Mouse (Mus musculus): ENCODE results near the gene Snx21. TPM values are rescaled to one million over a fixed set of nuclear protein-coding genes. Genes with fewer than 3 reads are reported as not detected.

The Snx21 gene
- polyA plus RNA-seq (2014; fragmentation: Nextera tagmentation; extraction: Ambion mirVana): 24.4 and 29.5 TPM in 2 replicates

DNA sequence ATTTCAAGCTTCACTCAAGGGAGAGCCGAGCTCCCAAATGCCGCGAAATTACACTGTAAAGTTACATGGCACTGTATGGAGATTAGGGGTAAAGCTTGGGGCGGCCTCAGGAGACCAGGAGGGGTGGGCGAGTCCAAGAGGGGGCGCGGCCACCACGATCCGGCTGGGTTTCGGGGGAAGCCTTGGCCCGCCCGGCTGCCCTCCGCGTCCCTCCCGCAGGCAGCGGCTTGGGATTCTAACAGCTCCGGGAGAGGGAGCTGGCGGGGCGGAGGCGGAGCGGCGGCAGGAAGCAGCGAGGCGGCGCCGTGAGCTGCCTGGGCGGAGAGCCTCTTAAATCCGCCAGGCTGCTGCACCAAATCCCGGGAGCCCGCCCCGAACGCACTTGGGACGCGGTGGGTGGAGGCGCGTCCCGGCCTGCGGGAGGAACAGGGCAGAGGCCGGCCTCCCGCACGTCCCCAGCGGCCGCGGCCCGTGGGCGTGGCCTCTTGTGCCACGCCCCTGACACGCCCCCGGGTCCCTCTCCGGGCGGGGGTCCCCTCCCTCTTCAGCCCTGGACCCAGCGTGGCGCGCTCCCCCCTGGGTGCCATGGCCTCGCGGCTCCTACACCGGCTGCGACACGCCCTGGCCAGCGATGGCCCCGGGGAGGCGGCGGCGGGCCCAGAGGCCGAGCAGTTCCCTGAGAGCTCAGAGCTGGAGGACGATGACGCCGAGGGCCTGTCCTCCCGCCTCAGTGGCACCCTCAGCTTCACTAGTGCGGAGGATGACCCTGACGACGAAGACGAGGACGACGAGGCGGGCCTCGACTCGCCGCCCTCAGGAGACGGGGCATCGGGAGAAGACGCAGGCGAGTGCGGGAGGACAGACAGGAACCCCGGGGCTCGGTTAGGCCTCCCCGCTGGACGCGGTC, at the start of gene Snx21:
Gene Snx21, plus strand, starts transcription at position 343 of the 907 bp plus-strand sequence.
- H3K4me1 ChIP-seq (ENCODE audit: control insufficient read depth, insufficient read depth, low read length): peaks cover 8% of the 10 kb centered on the region; the same call in 1 of the 2 replicates
- no peaks in the 10 kb centered on the region for H3K9me3 ChIP-seq (ENCODE audit: control insufficient read depth, low read depth, low read length)
- H3K9ac ChIP-seq (replicated peaks; ENCODE audit: low read depth, low read length): peak within 1 kb of the TSS; percentile 64
- peaks cover 3% of the 10 kb centered on the region; the same call in 1 of the 2 replicates for H3K36me3 ChIP-seq (ENCODE audit: control insufficient read depth, insufficient read depth, low read length)
- peak; percentile 92 for ATAC-seq (ENCODE audit: insufficient number of reproducible peaks, insufficient read depth, low FRiP score, low read depth)
- H3K4me3 ChIP-seq (ENCODE audit: low read depth, low read length): peak within 1 kb of the TSS; percentile 66
- no peaks in the 10 kb centered on the region for H3K27me3 ChIP-seq (ENCODE audit: control insufficient read depth, insufficient read depth, low read length)
- peak within 1 kb of the TSS; percentile 82 for H3K4me2 ChIP-seq (replicated peaks; ENCODE audit: low read depth, low read length)
- under 1% methylated on average over 86 of the region's 89 CpGs for WGBS
- H3K27ac ChIP-seq (ENCODE audit: low read length): peak within 1 kb of the TSS; percentile 86

GRCm38 (mm10) chr2:164737377-164738090, 48.1 kb upstream of the Snx21 start:
- Histone ChIP-seq H3K4me1 (ENCODE audit: control insufficient read depth, insufficient read depth, low read length) (no peaks in the 10 kb centered on the region), H3K9ac (replicated peaks; ENCODE audit: low read depth, low read length) (0 out of 2 replicates have a peak overlapping the region, but pooled peaks have one; percentile 3), H3K9me3 (ENCODE audit: control insufficient read depth, low read depth, low read length) (no peaks in the 10 kb centered on the region), H3K27ac (ENCODE audit: low read length) (no peak overlapping the region; the same call in 1 of the 2 replicates), H3K4me3 (ENCODE audit: low read depth, low read length) (no peak overlapping the region), H3K4me2 (replicated peaks; ENCODE audit: low read depth, low read length) (no peak overlapping the region), H3K36me3 (ENCODE audit: control insufficient read depth, insufficient read depth, low read length) (no peaks in the 10 kb centered on the region), H3K27me3 (ENCODE audit: control insufficient read depth, insufficient read depth, low read length) (no peaks in the 10 kb centered on the region)
- ATAC-seq (ENCODE audit: insufficient number of reproducible peaks, insufficient read depth, low FRiP score, low read depth): peak; percentile 81
- 65% methylated on average over 3 of the region's 3 CpGs for WGBS

DNA sequence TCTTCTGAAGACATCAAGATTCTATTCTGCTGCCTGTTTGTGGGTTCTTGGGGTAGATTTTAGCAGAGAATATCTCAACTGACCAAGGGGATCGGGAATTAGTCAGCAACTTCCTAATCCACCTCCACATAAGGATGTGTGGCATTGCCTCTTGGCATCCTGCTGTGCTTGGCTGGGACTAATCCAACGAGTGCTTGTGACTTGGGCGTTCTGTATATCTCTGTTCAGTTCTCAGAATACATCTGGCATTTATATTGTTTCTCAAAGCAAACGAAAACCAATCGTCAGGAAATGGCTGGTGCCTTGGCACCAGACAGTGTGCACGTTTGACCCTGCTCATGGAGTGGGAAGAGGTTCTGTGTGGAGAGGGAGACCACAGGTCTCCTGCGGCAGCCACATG, 45.7 kb upstream of the Snx21 start:
- no peak overlapping the region for H3K4me3 ChIP-seq (ENCODE audit: low read depth, low read length)
- no peak overlapping the region for H3K27ac ChIP-seq (ENCODE audit: low read length)
- H3K9me3 ChIP-seq (ENCODE audit: control insufficient read depth, low read depth, low read length): no peaks in the 10 kb centered on the region
- 0 out of 2 replicates have a peak, but pooled peaks cover under 1% of the 10 kb centered on the region for H3K4me1 ChIP-seq (ENCODE audit: control insufficient read depth, insufficient read depth, low read length)
- no peaks in the 10 kb centered on the region for H3K27me3 ChIP-seq (ENCODE audit: control insufficient read depth, insufficient read depth, low read length)
- no peaks in the 10 kb centered on the region for H3K36me3 ChIP-seq (ENCODE audit: control insufficient read depth, insufficient read depth, low read length)
- ATAC-seq (ENCODE audit: insufficient number of reproducible peaks, insufficient read depth, low FRiP score, low read depth): no peak
- WGBS: 61% methylated on average over 7 of the region's 7 CpGs
- H3K4me2 ChIP-seq (replicated peaks; ENCODE audit: low read depth, low read length): no peak overlapping the region
- no peak overlapping the region for H3K9ac ChIP-seq (replicated peaks; ENCODE audit: low read depth, low read length)

DNA sequence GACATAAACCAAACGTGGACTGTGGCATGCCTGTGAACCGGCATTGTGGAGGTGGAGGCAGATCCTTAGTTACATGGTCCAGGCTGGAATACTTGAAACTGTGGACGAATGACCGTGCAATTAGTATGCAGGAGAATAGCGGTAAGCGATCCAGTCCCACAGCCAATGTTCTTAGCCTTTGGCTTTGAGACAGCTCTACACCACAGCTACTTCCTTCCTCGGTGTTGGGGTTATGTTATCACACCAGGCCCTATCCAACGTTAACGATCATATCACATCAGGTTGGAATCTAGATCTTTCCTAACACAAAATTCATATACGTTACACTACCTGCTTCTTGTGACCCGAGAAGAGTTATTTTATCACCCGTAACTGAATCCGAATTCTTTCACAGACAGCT, 40.6 kb upstream of the Snx21 start:
- ATAC-seq (ENCODE audit: insufficient number of reproducible peaks, insufficient read depth, low FRiP score, low read depth): no peak

GRCm38 (mm10) chr2:164745843-164746479, 39.7 kb upstream of the Snx21 start, which contains the start of the genes Wfdc3 and Dnttip1:
TSS of gene Wfdc3 (minus strand) at chr2:164745931.
TSS of gene Dnttip1 (plus strand) at chr2:164745983.
- H3K36me3 ChIP-seq (ENCODE audit: control insufficient read depth, insufficient read depth, low read length): peaks cover 25% of the 10 kb centered on the region
- ATAC-seq (ENCODE audit: insufficient number of reproducible peaks, insufficient read depth, low FRiP score, low read depth): peak; percentile 90
- peak within 1 kb of the TSS; percentile 87 for H3K4me3 ChIP-seq (ENCODE audit: low read depth, low read length)
- under 1% methylated on average over 70 of the region's 70 CpGs for WGBS
- H3K9ac ChIP-seq (replicated peaks; ENCODE audit: low read depth, low read length): peak within 1 kb of the TSS; percentile 96
- peaks cover 12% of the 10 kb centered on the region for H3K4me1 ChIP-seq (ENCODE audit: control insufficient read depth, insufficient read depth, low read length)
- H3K9me3 ChIP-seq (ENCODE audit: control insufficient read depth, low read depth, low read length): no peaks in the 10 kb centered on the region
- no peaks in the 10 kb centered on the region for H3K27me3 ChIP-seq (ENCODE audit: control insufficient read depth, insufficient read depth, low read length)
- peak within 1 kb of the TSS; percentile 49; the same call in 1 of the 2 replicates for H3K27ac ChIP-seq (ENCODE audit: low read length)
- H3K4me2 ChIP-seq (replicated peaks; ENCODE audit: low read depth, low read length): peak within 1 kb of the TSS; percentile 80

More for the DNA sequence above, 40.6 kb upstream of the Snx21 start:
- H3K27ac ChIP-seq (ENCODE audit: low read length): no peak overlapping the region
- peaks cover 12% of the 10 kb centered on the region for H3K4me1 ChIP-seq (ENCODE audit: control insufficient read depth, insufficient read depth, low read length)
- H3K27me3 ChIP-seq (ENCODE audit: control insufficient read depth, insufficient read depth, low read length): no peaks in the 10 kb centered on the region
- 72% methylated on average over 13 of the region's 13 CpGs for WGBS
- H3K4me3 ChIP-seq (ENCODE audit: low read depth, low read length): peak overlapping the region; percentile 87
- H3K4me2 ChIP-seq (replicated peaks; ENCODE audit: low read depth, low read length): peak overlapping the region; percentile 80
- no peaks in the 10 kb centered on the region for H3K9me3 ChIP-seq (ENCODE audit: control insufficient read depth, low read depth, low read length)
- H3K36me3 ChIP-seq (ENCODE audit: control insufficient read depth, insufficient read depth, low read length): peaks cover 16% of the 10 kb centered on the region
- peak overlapping the region; percentile 96; the same call in 1 of the 2 replicates for H3K9ac ChIP-seq (replicated peaks; ENCODE audit: low read depth, low read length)

DNA sequence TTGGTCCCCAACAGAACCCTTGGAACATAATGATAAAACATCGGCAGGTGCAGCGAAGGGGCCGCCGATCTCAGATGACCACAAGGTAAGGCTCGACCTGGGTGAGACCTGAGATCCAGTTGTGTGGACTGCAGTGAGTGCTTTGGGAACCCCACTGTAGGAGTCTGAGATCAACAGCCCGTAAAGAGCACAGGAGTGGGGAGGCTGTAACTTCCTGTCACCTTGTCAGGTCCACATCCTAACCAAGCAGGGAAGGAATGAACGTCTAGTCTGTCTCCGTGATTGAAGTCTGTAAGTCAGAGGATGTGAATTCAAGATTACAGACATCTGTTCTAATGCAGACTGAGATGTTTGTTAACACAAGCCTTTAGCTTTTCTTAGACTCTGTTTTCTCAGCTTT, 38.9 kb upstream of the Snx21 start:
- peak overlapping the region; percentile 96 for H3K9ac ChIP-seq (replicated peaks; ENCODE audit: low read depth, low read length)
- no peaks in the 10 kb centered on the region for H3K27me3 ChIP-seq (ENCODE audit: control insufficient read depth, insufficient read depth, low read length)
- WGBS: 48% methylated on average over 8 of the region's 8 CpGs
- peaks cover 12% of the 10 kb centered on the region for H3K4me1 ChIP-seq (ENCODE audit: control insufficient read depth, insufficient read depth, low read length)
- peaks cover 28% of the 10 kb centered on the region for H3K36me3 ChIP-seq (ENCODE audit: control insufficient read depth, insufficient read depth, low read length)
- H3K9me3 ChIP-seq (ENCODE audit: control insufficient read depth, low read depth, low read length): no peaks in the 10 kb centered on the region
- H3K4me3 ChIP-seq (ENCODE audit: low read depth, low read length): peak overlapping the region; percentile 87
- peak overlapping the region; percentile 80 for H3K4me2 ChIP-seq (replicated peaks; ENCODE audit: low read depth, low read length)
- H3K27ac ChIP-seq (ENCODE audit: low read length): no peak overlapping the region
- no peak for ATAC-seq (ENCODE audit: insufficient number of reproducible peaks, insufficient read depth, low FRiP score, low read depth)

GRCm38 (mm10) chr2:164748191-164748590, 37.4 kb upstream of the Snx21 start:
- H3K9me3 ChIP-seq (ENCODE audit: control insufficient read depth, low read depth, low read length): no peaks in the 10 kb centered on the region
- no peak for ATAC-seq (ENCODE audit: insufficient number of reproducible peaks, insufficient read depth, low FRiP score, low read depth)
- H3K9ac ChIP-seq (replicated peaks; ENCODE audit: low read depth, low read length): no peak overlapping the region
- WGBS: 82% methylated on average over 4 of the region's 4 CpGs
- no peak overlapping the region for H3K4me2 ChIP-seq (replicated peaks; ENCODE audit: low read depth, low read length)
- H3K36me3 ChIP-seq (ENCODE audit: control insufficient read depth, insufficient read depth, low read length): peaks cover 38% of the 10 kb centered on the region
- H3K4me1 ChIP-seq (ENCODE audit: control insufficient read depth, insufficient read depth, low read length): peaks cover 12% of the 10 kb centered on the region
- no peak overlapping the region for H3K4me3 ChIP-seq (ENCODE audit: low read depth, low read length)
- no peaks in the 10 kb centered on the region for H3K27me3 ChIP-seq (ENCODE audit: control insufficient read depth, insufficient read depth, low read length)
- no peak overlapping the region for H3K27ac ChIP-seq (ENCODE audit: low read length)

- H3K4me2 ChIP-seq (replicated peaks; ENCODE audit: low read depth, low read length): no peak overlapping the region
- no peak for ATAC-seq (ENCODE audit: insufficient number of reproducible peaks, insufficient read depth, low FRiP score, low read depth)
- no peak overlapping the region for H3K27ac ChIP-seq (ENCODE audit: low read length)
- H3K4me1 ChIP-seq (ENCODE audit: control insufficient read depth, insufficient read depth, low read length): peaks cover 12% of the 10 kb centered on the region
- H3K4me3 ChIP-seq (ENCODE audit: low read depth, low read length): no peak overlapping the region
- H3K9ac ChIP-seq (replicated peaks; ENCODE audit: low read depth, low read length): no peak overlapping the region
- no peaks in the 10 kb centered on the region for H3K9me3 ChIP-seq (ENCODE audit: control insufficient read depth, low read depth, low read length)
- no peaks in the 10 kb centered on the region for H3K27me3 ChIP-seq (ENCODE audit: control insufficient read depth, insufficient read depth, low read length)
- peaks cover 42% of the 10 kb centered on the region for H3K36me3 ChIP-seq (ENCODE audit: control insufficient read depth, insufficient read depth, low read length)
- WGBS: 83% methylated on average over 6 of the region's 6 CpGs
Measured at GRCm38 (mm10) chr2:164748991-164749390, 36.6 kb upstream of the Snx21 start.

Data from stomach, embryonic 14.5 days (tissue).